Mouse (Mus musculus): ENCODE data around the gene Paqr6. TPM values are rescaled to one million over a fixed set of nuclear protein-coding genes. Genes with fewer than 3 reads are reported as not detected.

The Paqr6 gene
- polyA plus RNA-seq, 1 experiment from 2014 or later, result 16.6 TPM

DNA sequence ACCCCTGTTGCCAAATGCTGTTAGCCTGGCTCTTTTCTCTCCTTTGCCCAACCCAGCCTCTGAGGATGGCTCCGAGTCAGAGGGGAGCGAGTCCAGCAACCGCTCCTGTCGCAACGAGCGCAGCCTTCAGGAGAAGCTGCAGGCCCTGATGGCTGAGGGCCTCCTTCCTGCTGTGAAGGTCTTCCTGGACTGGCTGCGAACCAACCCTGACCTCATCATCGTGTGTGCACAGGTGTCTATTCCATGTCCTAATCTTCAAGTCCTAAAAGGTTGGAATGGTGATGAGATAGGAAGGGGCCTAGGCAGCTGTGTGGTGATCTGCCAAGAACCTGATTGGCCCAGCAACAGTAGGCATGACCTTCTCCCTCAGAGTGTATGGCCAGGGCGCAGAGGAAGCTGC is 11.5 kb upstream of the Paqr6 start:
- no peak overlapping the region for H3K9ac ChIP-seq (ENCODE audit: low read depth, low read length)
- H3K36me3 ChIP-seq (ENCODE audit: insufficient read depth, low read length), result peaks cover 92% of the 10 kb centered on the region
- TF ChIP-seq CTCF (IDR thresholded peaks at IDR 0.05; ENCODE audit: low read depth), result no peak
- ATAC-seq (replicated peaks; ENCODE audit: low FRiP score, low read depth) (no peak), DNase-seq (ENCODE audit: low spot score) (no peak)
- H3K27me3 ChIP-seq (ENCODE audit: insufficient read depth, low read length), result no peaks in the 10 kb centered on the region
- H3K9me3 ChIP-seq (replicated peaks; ENCODE audit: low read length), result no peaks in the 10 kb centered on the region
- no peak overlapping the region for H3K4me2 ChIP-seq (ENCODE audit: low read length)
- 88% methylated on average over 9 of the region's 9 CpGs for WGBS
- no peak overlapping the region for H3K27ac ChIP-seq
- H3K4me1 ChIP-seq (replicated peaks; ENCODE audit: insufficient read depth, low read length), result no peaks in the 10 kb centered on the region
- no peak overlapping the region for H3K4me3 ChIP-seq (replicated peaks; ENCODE audit: low read depth, low read length)

GRCm38 (mm10) chr3:88354396-88355165 is 9.8 kb upstream of the Paqr6 start:
- Histone ChIP-seq H3K9me3 (replicated peaks; ENCODE audit: low read length) (no peaks in the 10 kb centered on the region), H3K4me1 (replicated peaks; ENCODE audit: insufficient read depth, low read length) (no peaks in the 10 kb centered on the region), H3K9ac (ENCODE audit: low read depth, low read length) (no peak overlapping the region), H3K27ac (no peak overlapping the region), H3K36me3 (ENCODE audit: insufficient read depth, low read length) (peaks cover 96% of the 10 kb centered on the region), H3K27me3 (ENCODE audit: insufficient read depth, low read length) (no peaks in the 10 kb centered on the region), H3K4me2 (ENCODE audit: low read length) (no peak overlapping the region), H3K4me3 (replicated peaks; ENCODE audit: low read depth, low read length) (no peak overlapping the region)
- DNase-seq (ENCODE audit: low spot score), result peak; percentile 31
- peak; percentile 42; the same call in 1 of the 2 replicates for TF ChIP-seq CTCF (IDR thresholded peaks at IDR 0.05; ENCODE audit: low read depth)
- ATAC-seq (replicated peaks; ENCODE audit: low FRiP score, low read depth), result no peak; the same call in 1 of the 2 replicates
- WGBS, result 94% methylated on average over 8 of the region's 8 CpGs

- no peaks in the 10 kb centered on the region for H3K9me3 ChIP-seq (replicated peaks; ENCODE audit: low read length)
- H3K4me2 ChIP-seq (ENCODE audit: low read length), result no peak overlapping the region
- peaks cover 72% of the 10 kb centered on the region for H3K36me3 ChIP-seq (ENCODE audit: insufficient read depth, low read length)
- no peak overlapping the region for H3K27ac ChIP-seq
- H3K27me3 ChIP-seq (ENCODE audit: insufficient read depth, low read length), result no peaks in the 10 kb centered on the region
- H3K4me3 ChIP-seq (replicated peaks; ENCODE audit: low read depth, low read length), result no peak overlapping the region
- WGBS, result 80% methylated on average over 5 of the region's 5 CpGs
- H3K4me1 ChIP-seq (replicated peaks; ENCODE audit: insufficient read depth, low read length), result no peaks in the 10 kb centered on the region
- ATAC-seq (replicated peaks; ENCODE audit: low FRiP score, low read depth) (no peak), DNase-seq (ENCODE audit: low spot score) (no peak)
- TF ChIP-seq CTCF (IDR thresholded peaks at IDR 0.05; ENCODE audit: low read depth), result no peak
- no peak overlapping the region for H3K9ac ChIP-seq (ENCODE audit: low read depth, low read length)
Observed at GRCm38 (mm10) chr3:88359584-88359983, 4.8 kb upstream of the Paqr6 start.

GRCm38 (mm10) chr3:88359989-88360388 is 4.4 kb upstream of the Paqr6 start:
- H3K4me2 ChIP-seq (ENCODE audit: low read length), result no peak overlapping the region
- WGBS, result 74% methylated on average over 3 of the region's 3 CpGs
- DNase-seq (ENCODE audit: low spot score), result no peak
- H3K4me3 ChIP-seq (replicated peaks; ENCODE audit: low read depth, low read length), result no peak overlapping the region
- H3K9ac ChIP-seq (ENCODE audit: low read depth, low read length), result no peak overlapping the region
- no peaks in the 10 kb centered on the region for H3K9me3 ChIP-seq (replicated peaks; ENCODE audit: low read length)
- no peak for ATAC-seq (replicated peaks; ENCODE audit: low FRiP score, low read depth)
- no peaks in the 10 kb centered on the region for H3K27me3 ChIP-seq (ENCODE audit: insufficient read depth, low read length)
- TF ChIP-seq CTCF (IDR thresholded peaks at IDR 0.05; ENCODE audit: low read depth), result no peak
- H3K36me3 ChIP-seq (ENCODE audit: insufficient read depth, low read length), result peaks cover 68% of the 10 kb centered on the region
- H3K4me1 ChIP-seq (replicated peaks; ENCODE audit: insufficient read depth, low read length), result no peaks in the 10 kb centered on the region
- H3K27ac ChIP-seq, result no peak overlapping the region

DNA sequence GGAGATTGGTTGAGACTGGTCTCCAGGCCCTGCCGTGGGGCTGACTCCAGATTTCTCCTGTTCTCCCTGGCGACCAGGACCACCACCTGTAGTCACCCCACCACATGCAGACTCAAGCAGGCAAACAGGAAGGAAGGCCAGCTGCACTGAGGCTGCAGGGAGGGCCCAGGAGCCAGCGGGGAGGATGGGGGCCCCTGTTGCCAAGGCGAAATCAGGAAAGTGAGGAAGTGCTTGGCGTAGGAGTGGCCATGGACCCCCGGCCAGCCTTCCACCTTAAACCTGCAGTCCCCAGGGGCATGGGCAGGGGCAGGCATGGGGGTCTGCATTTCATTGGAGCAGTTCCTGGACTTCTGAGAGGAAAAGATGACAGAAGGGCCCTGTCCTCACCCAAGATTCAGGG is 3.3 kb upstream of the Paqr6 start:
- no peak overlapping the region for H3K27ac ChIP-seq
- no peaks in the 10 kb centered on the region for H3K9me3 ChIP-seq (replicated peaks; ENCODE audit: low read length)
- H3K4me1 ChIP-seq (replicated peaks; ENCODE audit: insufficient read depth, low read length), result no peaks in the 10 kb centered on the region
- peaks cover 57% of the 10 kb centered on the region for H3K36me3 ChIP-seq (ENCODE audit: insufficient read depth, low read length)
- TF ChIP-seq CTCF (IDR thresholded peaks at IDR 0.05; ENCODE audit: low read depth), result no peak
- H3K9ac ChIP-seq (ENCODE audit: low read depth, low read length), result no peak overlapping the region
- WGBS, result 54% methylated on average over 6 of the region's 6 CpGs
- H3K27me3 ChIP-seq (ENCODE audit: insufficient read depth, low read length), result peaks cover 3% of the 10 kb centered on the region; the same call in 1 of the 2 replicates
- H3K4me3 ChIP-seq (replicated peaks; ENCODE audit: low read depth, low read length), result no peak overlapping the region
- no peak overlapping the region for H3K4me2 ChIP-seq (ENCODE audit: low read length)
- no peak for ATAC-seq (replicated peaks; ENCODE audit: low FRiP score, low read depth)
- DNase-seq (ENCODE audit: low spot score), result no peak

DNA sequence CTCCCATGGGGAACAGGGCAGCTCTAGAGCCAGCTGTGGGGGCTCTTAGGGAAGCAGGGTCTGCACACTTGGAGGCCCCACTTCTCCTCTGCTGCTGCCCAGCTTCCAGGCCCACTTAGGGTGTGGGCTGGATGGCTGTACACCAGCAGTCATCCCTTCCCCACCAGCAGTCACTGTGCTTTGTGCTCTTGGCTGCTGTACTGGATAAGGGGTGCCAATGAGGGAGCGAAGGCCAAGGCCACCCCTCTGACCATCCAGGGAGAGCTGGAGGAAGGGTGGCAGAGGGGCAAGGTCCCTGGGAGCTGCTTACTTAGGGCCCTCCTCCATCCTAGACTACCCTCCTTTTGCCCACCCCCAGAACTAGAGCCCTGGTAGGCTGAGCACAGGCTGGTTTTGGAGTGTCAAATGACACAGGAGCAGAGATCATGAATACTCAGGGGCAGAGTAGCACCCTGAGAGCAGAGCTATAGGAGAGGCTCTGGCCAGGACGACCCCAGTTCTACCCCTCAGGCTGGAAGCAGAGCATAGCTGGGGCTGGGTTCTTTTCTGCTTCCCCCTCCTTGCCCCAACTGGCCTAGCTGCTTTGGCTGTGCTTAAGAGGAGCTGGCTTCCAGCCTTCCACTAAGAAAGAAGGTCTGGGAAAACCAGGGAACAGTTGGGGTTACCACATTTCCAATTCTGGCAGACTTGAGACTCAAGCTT is 2.6 kb upstream of the Paqr6 start:
- DNase-seq (ENCODE audit: low spot score), result no peak
- H3K27me3 ChIP-seq (ENCODE audit: insufficient read depth, low read length), result peaks cover 3% of the 10 kb centered on the region; the same call in 1 of the 2 replicates
- 80% methylated on average over 2 of the region's 2 CpGs for WGBS
- H3K9me3 ChIP-seq (replicated peaks; ENCODE audit: low read length), result no peaks in the 10 kb centered on the region
- peaks cover 50% of the 10 kb centered on the region for H3K36me3 ChIP-seq (ENCODE audit: insufficient read depth, low read length)
- no peak overlapping the region for H3K4me2 ChIP-seq (ENCODE audit: low read length)
- no peak overlapping the region for H3K4me3 ChIP-seq (replicated peaks; ENCODE audit: low read depth, low read length)
- TF ChIP-seq CTCF (IDR thresholded peaks at IDR 0.05; ENCODE audit: low read depth), result no peak
- H3K27ac ChIP-seq, result no peak overlapping the region
- no peaks in the 10 kb centered on the region for H3K4me1 ChIP-seq (replicated peaks; ENCODE audit: insufficient read depth, low read length)
- no peak overlapping the region for H3K9ac ChIP-seq (ENCODE audit: low read depth, low read length)
- ATAC-seq (replicated peaks; ENCODE audit: low FRiP score, low read depth), result no peak; the same call in 1 of the 2 replicates
